Mouse (Mus musculus): ENCODE measurements at regions not wholly inside any gene's neighbourhood (a gene's known extent, or its start where the extent isn't known, plus 50 kb on each side); places are given as distances from the start of the nearest gene placed in this dataset.

GRCm38 (mm10) chr13:99780751-99781460 is 120.0 kb downstream of the Cartpt start:
- no peak for DNase-seq

- DNase-seq, result no peak
Measured at GRCm38 (mm10) chr13:99778747-99779146, 122.1 kb downstream of the Cartpt start.

DNA sequence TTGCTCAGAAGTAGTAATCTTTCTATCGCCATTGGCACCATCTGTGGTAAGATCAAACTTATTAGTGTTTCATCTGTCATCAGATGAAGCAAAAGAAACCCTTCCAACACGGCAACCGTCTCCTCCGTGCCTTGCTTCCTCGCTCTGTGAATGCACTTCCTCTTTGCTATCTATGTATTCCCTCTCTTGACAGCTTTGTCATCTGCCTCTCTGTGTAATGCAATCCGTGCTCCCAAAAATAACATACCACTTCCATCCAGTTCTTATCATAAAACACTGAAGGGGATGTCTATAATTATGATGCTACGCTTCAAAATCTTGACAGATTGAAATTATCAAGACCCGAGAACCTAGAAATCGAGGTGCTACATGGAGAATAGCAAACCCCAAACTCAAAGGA is 123.2 kb downstream of the Cartpt start:
- DNase-seq, result no peak

GRCm38 (mm10) chr13:99765965-99766364 is 134.9 kb downstream of the Cartpt start:
- peak; percentile 29 for DNase-seq

DNA sequence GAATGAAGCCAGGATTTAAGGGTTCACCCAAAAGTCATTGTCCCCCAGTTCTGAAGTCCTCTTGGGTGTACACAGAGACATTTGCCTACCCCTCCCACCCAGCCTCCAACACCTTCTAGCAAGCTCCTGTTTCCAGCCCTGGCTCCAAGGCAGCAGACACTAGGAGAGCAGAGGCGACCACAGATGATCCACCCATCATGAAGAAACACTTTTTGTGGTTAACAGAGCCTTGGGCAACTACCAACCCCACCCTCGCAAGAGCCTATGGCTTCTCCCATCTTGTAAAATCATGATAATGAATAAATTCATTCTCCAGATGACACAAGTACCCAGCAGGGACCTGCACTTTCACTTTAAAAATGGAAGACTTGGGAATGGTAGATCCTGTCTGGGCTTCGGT is 136.1 kb downstream of the Cartpt start:
- no peak for DNase-seq

DNA sequence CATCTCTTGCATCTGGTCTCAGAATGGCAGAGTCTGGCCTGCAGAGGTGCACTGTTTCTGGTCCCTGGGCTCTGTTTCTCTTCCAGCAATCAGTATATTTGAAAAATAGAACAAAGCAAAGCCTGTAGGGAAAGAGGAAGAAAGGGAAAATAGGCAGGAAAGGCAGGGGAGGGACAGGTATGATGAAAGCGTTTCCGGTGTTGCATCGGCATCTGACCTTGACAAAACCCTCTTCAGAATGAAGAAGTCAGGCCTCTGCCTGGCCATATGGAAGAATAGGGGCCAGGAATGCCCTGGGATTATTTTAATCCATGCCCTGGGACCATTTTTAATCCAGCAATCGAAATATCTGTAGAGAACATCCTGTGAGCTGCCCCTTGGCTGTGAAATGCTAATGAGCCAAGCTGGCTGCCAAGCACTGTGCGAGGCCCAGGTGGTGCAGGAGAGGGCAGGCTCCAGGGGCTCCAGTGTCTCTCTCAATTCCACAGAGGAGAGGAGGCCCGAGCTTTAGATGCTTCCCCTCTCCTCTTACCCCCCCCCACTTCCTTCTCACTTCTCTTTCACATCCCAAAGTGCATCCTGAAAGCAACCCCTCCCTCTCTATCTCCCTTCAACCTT is 136.7 kb downstream of the Cartpt start:
- DNase-seq, result no peak

- DNase-seq, result no peak
Measured at GRCm38 (mm10) chr13:99761843-99762242, 139.0 kb downstream of the Cartpt start.

GRCm38 (mm10) chr13:99761423-99761822 is 139.5 kb downstream of the Cartpt start:
- no peak for DNase-seq

DNA sequence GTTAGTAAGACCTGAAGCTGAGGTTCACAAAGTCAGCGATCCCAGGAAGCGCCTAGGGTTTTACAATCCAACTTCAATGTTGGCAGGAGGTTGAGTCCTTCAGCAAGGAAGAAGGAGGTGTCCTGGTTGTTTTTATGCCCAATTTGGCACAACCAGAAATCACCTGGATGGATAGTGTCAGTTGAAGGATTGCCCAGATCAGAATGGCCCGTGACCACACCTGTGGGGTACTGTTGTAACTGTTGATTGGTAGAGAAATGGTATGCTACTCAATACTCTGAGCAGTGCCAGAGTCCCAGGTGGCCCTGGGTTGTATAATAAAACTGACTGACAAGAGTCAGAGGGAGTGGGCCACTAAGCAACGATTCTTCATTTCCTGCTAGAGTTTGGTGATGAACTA is 140.2 kb downstream of the Cartpt start:
- no peak for DNase-seq

- DNase-seq, result no peak
Measured at GRCm38 (mm10) chr13:99759256-99760044, 141.4 kb downstream of the Cartpt start.

DNA sequence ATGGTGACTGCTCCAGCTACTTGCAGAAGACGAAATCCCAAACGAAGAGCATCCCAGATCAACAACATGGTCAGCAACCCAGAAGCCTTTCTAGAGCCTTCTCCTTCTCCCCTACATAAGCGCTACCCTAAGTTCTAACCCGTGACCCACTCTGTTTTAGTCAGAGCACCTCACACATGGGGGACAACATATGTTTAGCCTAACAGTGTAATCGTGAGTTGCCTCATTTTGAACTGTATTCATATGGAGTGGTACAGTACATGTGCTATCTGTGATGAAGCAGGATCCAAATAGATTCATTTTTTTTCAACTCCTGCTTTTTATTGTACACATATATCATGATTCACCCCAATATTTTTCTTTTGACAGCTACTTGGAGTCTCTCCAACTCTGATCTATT is 146.2 kb downstream of the Cartpt start:
- no peak for DNase-seq

GRCm38 (mm10) chr13:99754251-99754652 is 146.6 kb downstream of the Cartpt start:
- DNase-seq, result no peak

DNA sequence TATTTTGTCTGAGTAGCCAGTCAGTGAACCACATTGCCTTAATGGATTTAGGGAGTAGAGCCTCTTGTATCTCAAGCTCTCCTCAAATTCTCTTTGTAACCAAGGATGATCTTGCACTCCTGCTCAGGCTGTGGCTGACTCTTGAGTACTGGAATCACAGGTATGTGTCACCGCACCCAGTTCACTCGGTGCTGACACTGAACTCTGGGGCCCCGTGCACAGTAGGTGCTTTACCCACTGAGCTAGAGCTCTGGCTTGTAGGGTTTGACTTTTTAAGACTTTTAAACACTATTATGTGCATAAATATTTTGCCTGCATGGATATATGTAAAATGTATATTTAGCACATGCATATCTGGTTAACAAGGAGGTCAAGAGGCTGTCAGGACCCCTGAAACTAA is 147.4 kb downstream of the Cartpt start:
- no peak for DNase-seq

DNA sequence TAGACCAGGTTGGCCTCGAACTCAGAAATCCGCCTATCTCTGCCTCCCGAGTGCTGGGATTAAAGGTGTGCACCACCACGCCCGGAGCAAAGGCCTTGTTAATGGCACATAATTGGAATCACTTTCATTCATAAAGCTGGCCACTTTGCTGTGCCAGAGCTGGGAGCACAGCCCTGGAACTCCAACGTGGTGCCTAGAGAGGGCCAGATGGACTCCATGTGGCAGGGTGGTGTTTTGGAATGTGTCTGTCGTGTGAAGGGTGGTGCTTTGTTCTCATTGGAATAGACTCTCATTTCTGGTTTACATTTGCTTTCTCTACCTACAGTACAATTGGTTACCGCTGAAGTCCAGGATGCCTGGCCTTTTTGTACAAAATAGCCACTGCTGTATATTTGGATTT is 150.2 kb downstream of the Cartpt start:
- no peak for DNase-seq

DNA sequence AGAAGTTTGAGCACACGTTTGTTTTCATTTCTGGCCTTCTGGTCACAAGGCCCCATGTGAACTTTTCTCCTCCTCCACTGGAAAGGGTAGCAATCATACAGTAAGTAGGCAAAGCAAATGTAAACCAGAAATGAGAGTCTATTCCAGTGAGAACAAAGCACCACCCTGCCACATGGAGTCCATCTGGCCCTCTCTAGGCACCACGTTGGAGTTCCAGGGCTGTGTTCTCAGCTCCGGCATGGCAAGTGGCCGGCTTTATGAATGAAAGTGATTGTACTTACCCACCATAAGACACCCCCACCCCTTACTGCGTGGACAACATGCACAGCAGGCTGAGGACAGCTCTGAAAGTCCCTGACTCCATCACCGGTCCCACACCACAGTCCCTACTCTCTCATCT is 151.5 kb downstream of the Cartpt start:
- DNase-seq, result no peak

DNA sequence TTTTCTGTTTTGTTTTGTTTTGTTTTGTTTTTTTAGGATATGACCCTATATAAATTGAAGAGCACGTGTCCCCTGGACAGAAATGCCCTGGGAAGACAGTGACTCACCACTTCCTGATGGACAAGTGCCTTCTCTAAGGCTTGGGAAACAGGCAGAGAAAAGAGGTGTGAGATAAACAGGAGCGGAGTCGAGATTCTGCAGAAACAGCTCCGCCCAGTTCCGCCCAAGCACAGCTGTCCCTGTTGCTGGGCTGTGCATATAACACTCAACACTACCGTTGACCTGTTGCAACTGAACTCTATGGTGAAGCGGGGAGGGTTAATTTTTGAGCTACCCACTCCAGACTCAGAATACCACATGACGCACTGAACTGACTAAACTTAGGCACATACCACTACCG is 152.8 kb downstream of the Cartpt start:
- DNase-seq, result peak; percentile 56

- no peak for DNase-seq
Measured at GRCm38 (mm10) chr13:99745526-99745925, 155.4 kb downstream of the Cartpt start.

- DNase-seq, result no peak
Measured at GRCm38 (mm10) chr13:99744790-99745120, 156.1 kb downstream of the Cartpt start.

DNA sequence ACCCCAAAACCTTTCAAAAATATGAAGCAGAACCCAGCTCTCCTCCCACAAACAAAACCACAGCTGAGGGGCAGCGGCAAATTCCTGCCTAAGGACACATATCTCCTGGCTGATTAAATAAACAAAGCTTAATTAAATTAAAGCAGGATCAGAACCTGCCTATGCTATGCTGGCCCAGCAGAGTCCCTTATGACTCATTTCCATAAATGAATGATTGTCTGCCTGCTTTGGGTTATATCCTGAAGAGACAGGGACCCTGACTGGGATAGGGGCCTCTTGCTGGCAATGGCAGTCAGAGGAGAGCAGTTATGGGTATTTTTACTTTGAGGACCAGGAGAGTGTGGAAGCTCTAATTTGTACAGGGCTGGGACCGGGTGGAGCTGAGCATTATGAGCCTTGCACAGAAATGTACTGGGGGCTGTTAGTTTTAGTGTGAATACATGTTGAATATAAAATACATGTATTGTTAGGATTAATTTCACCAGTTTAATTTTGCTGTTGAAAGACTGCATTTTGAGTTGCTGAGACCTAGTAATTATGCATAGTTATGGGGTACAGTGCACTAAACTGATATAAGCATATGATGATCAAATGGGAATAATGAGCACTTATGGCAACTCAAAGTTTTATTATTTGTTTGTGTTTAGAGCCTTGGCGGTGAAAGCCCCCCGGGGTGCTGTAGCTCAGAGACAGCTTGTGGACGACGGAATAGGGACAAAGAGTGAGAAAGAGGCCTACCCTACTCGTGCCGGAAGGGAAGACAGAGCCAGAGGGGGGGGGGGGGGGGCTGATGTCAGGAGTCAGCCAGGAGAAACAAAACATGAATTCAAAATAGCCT is 156.7 kb downstream of the Cartpt start:
- DNase-seq, result no peak

DNA sequence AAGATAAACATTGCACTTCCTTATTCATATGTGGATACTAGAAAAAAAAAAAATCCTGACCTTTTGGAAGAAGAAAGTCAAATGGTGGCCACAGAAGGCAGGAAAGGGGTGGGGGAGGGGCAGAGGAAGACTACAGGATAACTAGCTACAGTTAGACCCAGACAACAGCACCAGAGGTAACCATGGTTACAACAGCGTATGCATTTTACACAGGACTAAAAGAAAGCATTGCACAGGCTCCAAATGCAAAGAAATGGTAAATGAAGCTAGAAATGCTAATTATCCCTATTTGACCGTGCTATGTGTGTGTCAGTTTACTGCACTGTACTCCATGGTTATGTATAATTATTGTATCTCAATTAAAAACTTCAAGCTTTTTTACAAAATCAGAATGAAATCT is 158.4 kb downstream of the Cartpt start:
- DNase-seq, result no peak

DNA sequence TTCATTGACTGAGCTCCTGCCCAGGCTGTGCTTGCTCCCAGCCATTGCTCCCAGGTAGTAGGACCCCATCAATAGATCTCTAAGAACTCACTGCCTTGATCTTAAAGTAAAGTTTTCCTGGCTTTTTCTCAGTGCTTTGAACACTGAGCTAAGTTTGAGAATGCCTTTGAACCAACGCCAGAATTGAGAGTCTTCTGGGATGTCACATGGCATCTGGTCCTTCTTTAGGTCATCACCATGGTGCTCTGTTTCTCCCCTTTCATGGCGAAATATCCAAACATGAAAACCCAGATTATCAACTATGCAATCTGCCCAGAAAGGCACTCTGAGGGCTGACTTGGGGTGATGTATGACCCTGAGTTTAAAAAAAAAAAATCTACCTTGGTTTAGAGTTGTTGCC is 158.9 kb downstream of the Cartpt start:
- DNase-seq, result no peak

DNA sequence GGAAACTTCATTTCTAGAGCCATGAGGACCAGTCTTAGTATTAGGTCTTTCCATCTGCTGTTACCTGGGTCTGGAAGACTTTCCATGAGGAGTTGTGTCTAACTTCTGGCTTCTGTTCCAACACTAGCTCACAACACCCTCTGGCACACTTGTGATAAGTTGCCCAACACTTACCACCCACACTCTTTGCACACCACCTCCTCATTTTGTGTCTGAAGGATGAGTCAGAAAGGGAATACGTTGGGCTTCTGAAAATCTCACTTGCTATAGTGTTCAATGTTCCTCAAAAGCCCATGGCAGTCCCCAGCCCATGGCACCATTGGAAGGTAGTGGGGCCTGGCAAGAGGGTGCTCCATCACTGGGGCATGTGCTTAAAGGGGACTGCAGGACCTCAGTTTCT is 161.5 kb downstream of the Cartpt start:
- no peak for DNase-seq

DNA sequence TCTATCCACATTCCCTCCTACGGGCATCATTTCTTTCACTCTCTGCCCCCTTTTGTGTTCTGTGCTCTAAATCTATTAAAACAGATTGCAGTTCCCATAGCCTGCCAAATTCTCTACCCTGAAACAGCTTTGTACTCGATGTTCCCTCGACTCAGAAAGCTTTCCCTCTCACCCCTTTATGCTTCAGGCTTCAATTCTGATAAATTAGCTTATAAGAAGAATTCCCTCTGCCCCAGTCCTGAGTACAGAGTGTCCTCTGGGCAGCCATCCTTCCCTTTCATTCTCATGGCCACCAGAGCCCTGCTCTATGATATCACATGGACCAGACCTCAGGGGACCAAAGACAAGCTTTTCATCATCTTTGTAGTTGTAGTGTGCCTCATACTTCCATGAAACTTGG is 163.6 kb downstream of the Cartpt start:
- no peak for DNase-seq

Data from lung, postnatal 10 days (tissue).